Mouse (Mus musculus) olfactory bulb, adult 2 months (tissue): ENCODE data around the gene Eef2.

Experiments used
- CTCF ChIP-seq: fragments of 200-500 bp; IDR thresholded peaks from 2 replicates; pipeline ENCODE4 v1.5.1; 2012; ENCODE audit warnings: low read depth, mild to moderate bottlenecking, low read length, moderate library complexity; ENCODE audit not compliant: insufficient read depth
- POLR2A ChIP-seq: fragments of 200-500 bp; IDR thresholded peaks from 2 replicates; pipeline ENCODE4 v1.6.1; 2012; ENCODE audit warnings: mild to moderate bottlenecking, low read depth, low read length, moderate library complexity; ENCODE audit not compliant: insufficient read depth

GRCm38 (mm10) chr10:81200141-81200540 lies 23.7 kb downstream of the Eef2 start:
- TF ChIP-seq POLR2A, result no peak
- TF ChIP-seq CTCF, result no peak
